Mouse (Mus musculus) erythroblast, embryonic 14.5 days (primary cell): ENCODE measurements around the gene Nphp1. TPM values are rescaled to one million over a fixed set of nuclear protein-coding genes. Genes with fewer than 3 reads are reported as not detected.

ENCODE experiments used
- H3K27me3 ChIP-seq: 2 replicates; pipeline ENCODE4 v1.6.1; 2012; ENCODE audit warnings: inconsistent platforms; ENCODE audit not compliant: control insufficient read depth
- H3K36me3 ChIP-seq: 2 replicates; pipeline ENCODE4 v1.6.1; 2012; ENCODE audit warnings: mild to moderate bottlenecking, inconsistent platforms; ENCODE audit not compliant: control insufficient read depth
- H3K4me1 ChIP-seq: 2 replicates; pipeline ENCODE4 v1.6.1; 2012; ENCODE audit warnings: inconsistent platforms; ENCODE audit not compliant: control insufficient read depth
- H3K4me3 ChIP-seq: replicated peaks from 2 replicates; pipeline ENCODE3; 2012; ENCODE audit warnings: moderate library complexity, mild to moderate bottlenecking, inconsistent platforms
- H3K9me3 ChIP-seq: 2 replicates; pipeline ENCODE4 v1.6.1; 2012; ENCODE audit warnings: low read length, inconsistent platforms, mixed read lengths; ENCODE audit not compliant: control insufficient read depth
- GATA1 ChIP-seq: IDR thresholded peaks from 2 replicates; pipeline ENCODE4 v1.6.1; 2012; ENCODE audit warnings: low read length, inconsistent platforms, mixed read lengths
- TAL1 ChIP-seq: IDR thresholded peaks from 3 replicates; pipeline ENCODE4 v1.6.1; 2012; ENCODE audit warnings: low read length, inconsistent platforms, mixed read lengths
- polyA plus RNA-seq: library from polyadenylated mRNA; stranded (reverse); fragments of >175 nt; gene quantifications from 2 replicates; pipeline ENCODE4 v1.2.3, GENCODE M21; 2012

Nphp1 gene
- polyA plus RNA-seq, 1 experiment: 0.55 TPM

DNA sequence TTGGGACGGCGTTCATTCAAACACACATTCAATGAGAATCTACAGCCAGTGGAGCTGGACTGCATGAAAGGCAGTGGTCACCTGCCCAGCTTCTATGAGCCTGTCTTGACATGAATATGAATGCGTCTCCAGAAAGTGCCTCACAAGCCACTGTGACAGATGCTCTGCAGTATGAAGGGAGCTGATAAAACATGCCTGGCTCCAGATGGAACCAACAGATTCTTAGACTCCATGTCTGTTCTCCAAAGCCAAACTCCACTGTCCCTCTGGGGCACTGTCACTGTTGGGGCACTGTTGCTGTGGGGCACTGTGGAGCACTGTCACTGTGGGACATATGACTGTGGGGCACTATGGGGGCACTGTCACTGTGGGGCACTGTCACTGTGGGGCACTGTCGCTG, 34.6 kb downstream of the Nphp1 start:
- Histone ChIP-seq H3K36me3 (peaks cover 2% of the 10 kb centered on the region), H3K4me1 (no peaks in the 10 kb centered on the region; the same call in 1 of the 2 replicates), H3K9me3 (no peaks in the 10 kb centered on the region), H3K4me3 (no peak overlapping the region), H3K27me3 (no peaks in the 10 kb centered on the region; the same call in 1 of the 2 replicates)
- TF ChIP-seq GATA1 (no peak), TAL1 (no peak)

DNA sequence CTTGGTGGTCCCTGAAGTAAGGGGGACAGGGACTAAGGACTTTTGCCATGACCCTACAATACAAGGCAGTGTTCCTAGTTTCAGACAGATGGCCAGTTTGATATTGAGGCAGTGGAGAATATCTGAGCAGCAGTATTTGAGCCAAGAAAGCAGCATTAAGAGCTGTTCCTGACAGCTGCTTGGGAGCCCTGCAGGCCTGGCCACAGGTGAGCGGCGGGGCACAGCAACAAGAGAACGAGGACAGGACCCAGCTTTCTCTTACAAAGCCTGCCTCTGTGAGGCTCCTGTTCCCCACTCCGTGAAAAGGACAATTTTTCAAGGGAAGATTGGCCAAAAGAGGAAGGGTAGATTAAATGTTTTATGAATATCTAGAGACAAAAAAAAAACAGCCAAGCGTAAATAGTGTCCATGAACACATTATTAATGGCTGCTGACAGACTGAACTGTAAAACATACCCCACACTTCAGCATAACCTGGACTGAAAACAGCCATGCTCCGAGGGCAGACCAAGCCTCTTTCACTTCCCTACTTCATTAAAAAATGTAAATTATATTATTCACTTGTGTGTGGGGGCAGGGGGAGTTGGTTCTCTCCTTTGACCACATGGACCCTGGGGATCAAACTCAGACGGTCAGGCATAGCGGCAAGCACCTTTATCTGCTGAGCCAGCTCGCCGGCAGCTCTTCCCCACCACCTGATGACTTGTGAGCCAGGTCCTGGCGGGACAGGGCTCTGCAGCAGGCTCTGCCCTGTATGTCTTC, 36.7 kb downstream of the Nphp1 start:
- H3K27me3 ChIP-seq: no peaks in the 10 kb centered on the region; the same call in 1 of the 2 replicates
- no peak overlapping the region for H3K4me3 ChIP-seq
- no peaks in the 10 kb centered on the region for H3K9me3 ChIP-seq
- H3K36me3 ChIP-seq: no peaks in the 10 kb centered on the region
- H3K4me1 ChIP-seq: no peaks in the 10 kb centered on the region
- TF ChIP-seq TAL1: no peak
- TF ChIP-seq GATA1: no peak

DNA sequence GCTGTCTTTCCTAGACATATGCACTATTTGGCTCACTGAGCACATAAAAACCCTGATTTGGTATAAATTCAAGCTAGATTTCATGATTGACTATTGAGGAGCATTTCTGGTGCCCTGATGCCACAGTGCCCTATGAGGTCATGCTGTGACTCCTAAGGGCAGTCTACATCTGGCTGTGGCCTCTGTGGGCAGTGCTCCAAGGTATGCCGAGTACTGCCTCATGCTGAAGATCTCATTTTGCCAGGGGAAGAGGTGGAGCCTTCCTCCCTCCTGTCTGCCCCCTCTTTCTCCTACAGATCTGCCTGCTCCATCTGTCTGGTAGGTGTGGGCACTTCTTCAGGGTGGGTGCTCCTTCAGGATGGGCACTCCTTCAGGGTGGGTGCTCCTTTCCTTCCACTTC, 39.3 kb downstream of the Nphp1 start:
- H3K4me1 ChIP-seq: no peaks in the 10 kb centered on the region
- no peak overlapping the region for H3K4me3 ChIP-seq
- TF ChIP-seq GATA1 (no peak), TAL1 (no peak)
- H3K36me3 ChIP-seq: peaks cover 2% of the 10 kb centered on the region; the same call in 1 of the 2 replicates
- H3K27me3 ChIP-seq: no peaks in the 10 kb centered on the region; the same call in 1 of the 2 replicates
- no peaks in the 10 kb centered on the region for H3K9me3 ChIP-seq

DNA sequence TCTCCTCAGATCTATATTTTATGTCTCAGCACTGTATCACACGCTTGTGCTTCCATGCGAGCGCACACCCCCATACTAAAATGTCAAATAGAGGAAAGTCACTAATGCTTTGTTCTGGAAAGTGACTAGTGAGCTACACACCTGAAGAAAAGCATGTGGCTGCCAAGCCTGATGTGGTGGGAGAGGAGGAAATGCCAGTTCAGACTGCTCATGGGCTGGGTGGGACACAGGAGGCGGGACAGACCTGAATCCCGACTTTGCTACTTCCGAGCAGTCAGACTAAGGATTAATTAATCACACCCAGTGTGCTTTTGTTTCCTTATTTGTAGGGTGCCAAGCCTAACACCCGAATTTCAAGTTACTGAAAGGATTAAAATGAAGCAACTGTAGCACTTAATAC, 40.4 kb downstream of the Nphp1 start:
- Histone ChIP-seq H3K9me3 (no peaks in the 10 kb centered on the region), H3K4me1 (no peaks in the 10 kb centered on the region), H3K4me3 (no peak overlapping the region), H3K36me3 (peaks cover 2% of the 10 kb centered on the region; the same call in 1 of the 2 replicates), H3K27me3 (no peaks in the 10 kb centered on the region; the same call in 1 of the 2 replicates)
- TF ChIP-seq TAL1 (no peak), GATA1 (no peak)

DNA sequence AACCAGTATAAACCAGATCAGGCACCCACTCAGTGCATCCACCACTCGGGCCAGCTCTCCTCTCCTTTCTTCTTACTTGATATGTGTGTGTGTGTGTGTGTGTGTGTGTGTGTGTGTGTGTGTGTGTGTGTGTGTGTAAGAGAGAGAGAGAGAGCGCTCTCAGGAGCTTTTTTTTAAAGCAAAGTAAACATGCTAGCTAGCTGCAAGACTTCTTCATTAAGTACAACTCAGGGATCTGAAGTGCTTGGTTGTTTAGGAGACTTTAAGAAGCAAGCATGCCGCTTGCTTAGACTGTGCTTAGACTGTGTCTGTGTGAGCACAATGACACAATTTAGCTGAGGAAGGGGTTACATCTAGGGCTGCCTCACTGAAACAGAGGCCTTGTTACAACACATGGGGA, 46.1 kb downstream of the Nphp1 start:
- Histone ChIP-seq H3K4me3 (no peak overlapping the region), H3K36me3 (peaks cover 2% of the 10 kb centered on the region), H3K4me1 (no peaks in the 10 kb centered on the region), H3K9me3 (no peaks in the 10 kb centered on the region), H3K27me3 (no peaks in the 10 kb centered on the region)
- TF ChIP-seq TAL1 (no peak), GATA1 (no peak)

DNA sequence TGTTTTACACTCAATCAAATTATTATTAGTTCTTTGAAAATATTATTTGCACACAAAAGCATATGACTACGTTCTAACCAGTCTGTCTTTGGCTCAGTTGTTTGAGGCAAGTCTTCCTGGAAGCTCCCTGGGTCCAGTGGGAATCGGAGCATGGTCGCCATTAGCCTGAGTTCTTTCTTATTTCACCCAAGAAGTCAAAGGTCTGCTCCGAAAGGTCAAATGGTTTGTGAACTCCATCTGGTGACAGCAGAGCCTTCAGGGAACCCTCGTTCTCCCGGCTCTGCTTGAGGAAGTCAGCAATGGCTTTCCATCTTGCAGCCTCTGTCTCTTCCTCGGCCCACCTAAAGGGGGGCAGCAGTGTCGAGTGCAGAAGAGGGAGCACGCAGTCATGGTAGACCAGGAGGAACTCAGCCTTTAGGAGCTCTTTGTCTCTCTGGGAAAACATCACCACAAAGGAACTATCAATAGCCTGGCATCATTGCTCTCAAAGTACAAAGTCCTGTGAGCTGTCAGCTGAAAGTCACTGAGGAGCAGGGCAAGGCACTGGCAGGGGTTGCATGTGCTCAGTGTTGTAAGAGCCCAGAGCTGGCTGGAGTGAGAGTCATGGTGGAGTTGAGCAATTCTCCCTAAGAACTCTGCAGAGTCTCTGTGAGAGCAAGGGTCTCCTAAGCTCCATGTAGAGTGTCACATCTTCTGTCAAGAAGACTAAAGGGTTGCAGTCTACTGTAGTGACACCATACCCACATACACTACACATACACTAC, 47.8 kb downstream of the Nphp1 start:
- Histone ChIP-seq H3K27me3 (no peaks in the 10 kb centered on the region), H3K36me3 (peaks cover 2% of the 10 kb centered on the region), H3K4me3 (no peak overlapping the region), H3K9me3 (no peaks in the 10 kb centered on the region), H3K4me1 (no peaks in the 10 kb centered on the region)
- TF ChIP-seq TAL1 (no peak), GATA1 (no peak)

DNA sequence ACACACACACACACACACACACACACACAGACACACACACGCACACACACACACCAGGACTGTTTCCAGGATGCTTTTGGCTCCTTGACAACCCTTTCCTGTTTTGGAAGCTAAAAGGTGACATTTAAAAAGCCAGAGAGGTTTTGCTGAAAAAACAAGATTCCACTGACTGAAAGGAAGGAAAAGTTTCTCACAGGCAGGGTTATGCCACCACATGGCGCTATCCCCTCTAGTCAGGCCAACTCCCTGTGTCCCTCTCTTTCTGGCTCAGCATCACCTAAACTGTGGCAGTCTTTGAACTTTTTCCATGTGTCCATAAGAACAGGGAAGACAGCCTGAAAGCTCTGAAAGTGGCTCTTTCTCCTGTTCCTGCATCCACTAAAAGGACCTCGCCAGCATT, 50.8 kb downstream of the Nphp1 start:
- Histone ChIP-seq H3K4me3 (no peak overlapping the region), H3K27me3 (no peaks in the 10 kb centered on the region), H3K4me1 (no peaks in the 10 kb centered on the region), H3K36me3 (no peaks in the 10 kb centered on the region; the same call in 1 of the 2 replicates), H3K9me3 (no peaks in the 10 kb centered on the region)
- TF ChIP-seq TAL1: no peak
- no peak for TF ChIP-seq GATA1

DNA sequence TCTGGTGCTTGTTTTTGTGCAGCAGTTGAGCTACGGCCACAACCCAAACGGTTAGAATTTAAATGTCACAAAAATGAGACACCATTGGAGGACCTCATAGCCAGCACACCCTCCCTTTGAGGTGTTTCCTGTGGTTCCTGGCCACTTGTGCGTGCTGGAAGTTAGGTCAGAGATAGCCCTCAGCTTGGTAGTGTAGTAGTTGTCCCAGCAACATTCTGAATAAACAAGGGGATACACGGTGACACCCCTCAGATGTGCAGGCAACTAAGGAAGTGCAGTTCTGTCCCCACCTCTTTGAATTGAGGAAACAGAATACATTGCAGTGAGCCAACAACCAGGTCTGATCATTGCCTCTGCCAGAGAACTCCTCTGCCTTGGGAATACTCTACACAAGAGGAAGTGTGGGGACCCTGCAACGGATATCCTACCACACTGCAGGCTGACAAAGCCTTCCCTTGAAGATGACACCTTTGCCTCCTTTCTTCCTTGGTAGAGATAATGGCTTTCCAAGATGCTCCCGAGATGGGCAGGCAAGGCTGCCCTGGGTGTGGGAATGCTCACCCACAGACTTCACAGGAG, 52.0 kb downstream of the Nphp1 start:
- Histone ChIP-seq H3K4me3 (no peak overlapping the region), H3K9me3 (no peaks in the 10 kb centered on the region), H3K27me3 (no peaks in the 10 kb centered on the region), H3K4me1 (no peaks in the 10 kb centered on the region), H3K36me3 (no peaks in the 10 kb centered on the region)
- no peak for TF ChIP-seq TAL1
- no peak for TF ChIP-seq GATA1

DNA sequence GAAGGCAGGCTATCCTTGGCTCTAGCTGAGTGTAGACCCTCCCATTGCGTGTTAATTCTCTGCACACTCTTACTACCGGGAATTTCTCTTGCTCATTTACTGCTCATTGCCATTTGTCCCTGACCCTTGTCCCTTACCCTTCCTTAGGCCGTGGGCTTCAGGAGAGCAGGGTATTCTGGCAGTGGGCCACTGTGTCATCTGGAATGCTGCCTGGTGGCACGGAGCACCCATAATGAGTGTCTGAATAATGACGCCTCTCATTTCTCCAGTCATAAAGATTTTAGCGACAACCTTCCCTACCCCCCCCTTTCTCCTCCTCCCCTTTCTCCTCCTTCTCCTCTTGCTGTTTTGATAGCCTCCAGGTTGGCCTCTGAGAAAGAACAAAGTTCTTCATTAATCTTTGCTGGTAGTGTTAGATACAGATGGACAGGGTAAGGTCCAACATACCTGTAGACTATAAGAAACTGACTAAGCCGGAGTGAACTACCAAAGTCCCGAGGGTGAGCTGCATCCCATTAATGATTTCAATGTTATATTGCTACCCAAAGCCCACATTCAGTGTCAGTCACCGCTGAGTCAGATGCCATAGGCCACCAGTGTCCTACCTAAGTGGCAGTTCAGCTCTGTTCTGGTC, 53.1 kb downstream of the Nphp1 start:
- no peaks in the 10 kb centered on the region for H3K36me3 ChIP-seq
- peaks cover 6% of the 10 kb centered on the region for H3K27me3 ChIP-seq
- H3K4me1 ChIP-seq: no peaks in the 10 kb centered on the region
- no peaks in the 10 kb centered on the region for H3K9me3 ChIP-seq
- H3K4me3 ChIP-seq: no peak overlapping the region
- TF ChIP-seq TAL1 (no peak), GATA1 (no peak)
